Mouse (Mus musculus): ENCODE measurements around the gene Cyp21a1.

- TF ChIP-seq CTCF (IDR thresholded peaks at IDR 0.05; ENCODE audit: low read depth) (no peak), EP300 (IDR thresholded peaks at IDR 0.05; ENCODE audit: low read depth) (no peak)
These were observed 26.6 kb downstream of the Cyp21a1 start for GRCm38 (mm10) chr17:34777680-34778325.

Measured in liver, embryonic 14.5 days (tissue).